Mouse (Mus musculus): ENCODE results near the gene Hspa8.
A peak's percentile ranks its signal among the peaks of the same experiment; 100 is the strongest.
"Not testable (repeated sequence)": the region's sequence is repeated elsewhere in the genome, so short reads cannot be mapped to it uniquely, and the experiment has no call there.

Hspa8 gene

DNA sequence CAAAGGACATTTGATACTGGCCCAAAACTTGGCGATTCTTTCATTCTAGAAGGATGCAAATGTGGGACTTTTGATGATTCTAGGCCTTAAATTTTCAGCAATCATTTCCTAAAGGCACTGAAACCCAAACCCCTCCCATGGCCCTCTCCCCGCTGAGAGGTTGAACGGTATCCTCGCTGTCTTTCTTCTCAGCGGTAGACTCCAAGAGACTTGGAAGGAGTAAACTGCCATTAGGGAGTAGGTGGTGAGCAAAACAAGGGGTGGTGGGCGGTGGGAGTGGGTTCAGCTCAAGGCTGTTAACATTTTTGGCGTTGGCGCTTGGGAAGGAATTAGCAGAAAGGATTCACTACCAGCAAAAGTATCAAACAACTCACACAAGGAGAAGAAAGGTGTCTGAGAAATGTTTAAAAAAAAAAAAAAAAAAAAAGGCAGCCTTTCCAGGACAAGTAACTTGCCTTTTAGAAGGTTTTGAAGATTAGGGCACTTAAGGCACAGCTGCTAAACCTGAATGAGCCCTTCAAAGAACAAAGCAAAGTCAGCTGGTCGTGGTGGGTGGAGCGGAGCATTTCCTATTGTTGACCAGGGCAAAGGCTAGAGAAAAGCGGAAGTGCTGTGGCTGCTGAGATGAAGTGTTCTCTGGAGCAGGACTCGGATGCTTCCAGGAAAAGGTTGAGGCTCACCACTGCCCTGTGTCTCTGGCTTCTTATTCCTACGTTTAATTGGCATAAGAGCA lies 17.0 kb upstream of the Hspa8 start:
- peak; percentile 43 to 70 for DNase-seq (ENCODE audit: low read depth in 1 of 2, low spot score in 2 of 2)

DNA sequence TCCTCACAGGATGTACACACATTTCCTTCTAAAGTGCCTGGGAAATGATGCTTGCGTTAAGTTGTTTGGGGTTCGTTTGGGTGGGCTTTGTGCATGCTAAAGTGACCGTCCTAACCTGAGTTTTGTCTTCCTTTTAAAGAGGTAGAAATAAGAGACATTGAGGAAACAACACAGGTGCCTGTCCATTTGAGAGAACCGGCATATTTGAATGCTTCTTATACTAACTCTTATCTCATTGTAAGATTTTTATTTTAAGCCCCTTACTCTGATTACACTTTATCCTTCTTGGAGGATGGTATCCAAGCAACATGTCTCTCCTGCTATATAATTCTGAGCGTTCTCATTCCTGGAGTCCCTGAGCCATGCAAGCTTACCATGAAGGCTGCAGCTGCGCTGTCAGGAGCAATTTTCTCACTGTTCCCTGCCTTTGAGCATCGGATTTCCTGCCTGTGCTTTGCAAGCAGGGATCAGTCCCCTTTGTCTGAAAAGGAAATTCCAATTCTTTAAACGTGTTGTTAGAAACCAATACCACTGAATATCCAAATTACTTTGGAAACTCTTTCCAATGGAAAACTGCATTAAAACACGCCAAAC lies 16.3 kb upstream of the Hspa8 start:
- DNase-seq (ENCODE audit: low read depth in 1 of 2, low spot score in 2 of 2), result no peak

DNA sequence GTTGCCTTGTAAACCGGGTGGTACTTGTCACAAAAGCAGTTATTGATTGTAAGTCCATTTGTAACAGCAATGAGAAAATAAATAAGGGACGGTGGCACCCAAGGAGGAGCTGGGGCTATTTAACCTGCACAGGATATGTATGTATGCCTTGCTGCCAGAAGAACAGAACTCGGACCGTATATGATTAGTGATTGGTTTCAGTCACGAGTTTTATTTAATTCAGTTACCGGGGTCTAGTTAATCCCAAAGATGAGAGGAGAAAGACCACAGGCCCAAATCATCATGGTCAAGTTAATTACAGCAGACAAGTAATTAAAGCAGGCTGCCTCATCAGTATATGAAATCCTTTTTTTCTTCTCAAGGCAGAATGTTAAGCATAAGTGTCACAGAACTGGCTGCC lies 15.3 kb upstream of the Hspa8 start:
- no peak for DNase-seq (ENCODE audit: low read depth in 1 of 2, low spot score in 2 of 2)

DNA sequence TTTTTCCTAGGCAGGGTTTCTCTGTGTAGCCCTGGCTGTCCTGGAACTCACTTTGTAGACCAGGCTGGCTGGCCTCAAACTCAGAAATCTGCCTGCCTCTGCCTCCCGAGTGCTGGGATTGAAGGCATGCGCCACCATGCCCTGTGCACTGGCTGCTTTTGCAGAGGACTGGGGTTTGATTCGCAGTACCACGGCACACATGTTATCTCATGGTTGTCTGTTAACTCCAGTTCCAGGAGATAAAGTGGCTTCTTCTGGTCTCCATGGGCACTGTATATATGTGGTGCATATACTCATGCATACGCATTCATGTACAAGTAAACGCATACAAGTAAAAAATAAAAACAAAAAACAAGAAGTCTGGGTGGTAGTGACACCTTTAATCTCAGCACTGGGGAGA lies 14.0 kb upstream of the Hspa8 start:
- not testable (repeated sequence) for DNase-seq (ENCODE audit: low read depth in 1 of 2, low spot score in 2 of 2)

DNA sequence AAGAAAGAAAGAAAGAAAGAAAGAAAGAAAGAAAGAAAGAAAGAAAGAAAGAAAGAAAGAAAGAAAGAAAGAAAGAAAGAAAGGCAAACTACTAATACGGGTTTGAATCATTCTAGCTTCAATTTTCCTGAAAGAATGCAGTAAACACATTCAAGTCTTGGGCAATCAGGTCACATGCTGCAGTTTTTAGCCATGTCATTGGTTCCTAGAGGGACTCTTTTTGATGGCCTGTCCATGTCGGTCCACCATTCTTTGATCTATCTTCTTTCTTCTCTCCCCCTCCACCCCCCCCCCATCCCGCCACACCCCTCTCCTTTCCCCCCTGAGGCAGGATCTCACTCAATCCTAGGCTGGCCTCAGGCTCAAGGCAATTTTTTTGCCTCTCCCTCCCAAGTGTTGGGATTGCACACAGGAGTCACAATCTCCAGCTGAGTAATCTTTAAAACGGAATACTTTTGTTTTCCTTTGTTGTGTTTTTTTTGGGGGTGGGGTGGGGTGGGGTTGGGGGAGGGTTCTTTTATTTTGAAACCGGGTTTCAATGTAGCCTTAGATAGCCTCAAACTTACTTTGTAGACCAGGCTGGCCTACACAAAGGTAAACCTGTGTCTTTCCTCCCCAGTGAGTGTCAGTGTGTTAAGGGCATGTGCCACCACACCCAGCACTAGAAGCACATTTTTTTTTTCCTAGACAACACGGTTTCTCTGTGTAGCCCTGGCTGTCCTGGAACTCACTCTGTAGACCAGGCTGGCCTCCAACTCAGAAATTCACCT lies 8.7 kb upstream of the Hspa8 start:
- DNase-seq (ENCODE audit: low read depth in 1 of 2, low spot score in 2 of 2), result no peak

DNA sequence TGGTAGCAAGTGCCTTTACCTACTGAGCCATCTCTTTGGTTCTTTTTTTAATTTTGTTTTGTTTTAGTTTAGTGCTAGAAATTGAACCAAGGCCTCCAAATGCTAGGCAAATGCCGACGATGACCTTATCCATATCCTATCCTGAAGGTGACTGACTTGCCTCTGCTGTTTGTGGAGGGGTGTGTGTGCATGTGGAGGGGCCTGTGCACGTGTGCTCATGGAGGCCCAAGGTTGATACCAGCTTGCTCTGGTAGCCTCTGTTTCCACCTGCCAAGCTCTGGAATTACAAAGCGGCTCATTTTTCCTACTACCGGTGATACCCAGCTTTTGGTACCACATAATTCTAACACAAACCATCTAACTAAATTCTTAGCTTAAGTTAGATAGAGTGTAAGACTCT lies 7.2 kb upstream of the Hspa8 start:
- no peak for DNase-seq (ENCODE audit: low read depth in 1 of 2, low spot score in 2 of 2)

DNA sequence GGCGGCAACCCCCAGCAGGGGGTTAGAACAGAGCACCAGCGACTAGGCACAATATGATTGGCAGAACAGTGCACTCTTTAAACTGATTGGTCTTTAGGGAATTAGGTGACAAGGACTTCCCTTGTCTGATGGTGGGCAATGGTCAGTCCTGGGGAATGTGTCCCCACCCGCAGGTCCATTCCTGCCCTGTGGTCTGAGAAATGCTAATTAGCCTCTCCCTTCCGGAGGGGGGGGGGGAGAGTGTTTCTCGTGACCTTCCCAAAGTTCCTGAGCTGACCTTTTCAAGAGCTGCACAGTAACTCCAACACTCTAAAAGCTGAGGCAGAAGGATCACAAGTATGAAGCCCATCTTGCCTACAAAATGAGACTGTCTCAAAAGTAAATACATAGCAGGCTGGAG lies 6.5 kb upstream of the Hspa8 start:
- no peak for DNase-seq (ENCODE audit: low read depth in 1 of 2, low spot score in 2 of 2)

DNA sequence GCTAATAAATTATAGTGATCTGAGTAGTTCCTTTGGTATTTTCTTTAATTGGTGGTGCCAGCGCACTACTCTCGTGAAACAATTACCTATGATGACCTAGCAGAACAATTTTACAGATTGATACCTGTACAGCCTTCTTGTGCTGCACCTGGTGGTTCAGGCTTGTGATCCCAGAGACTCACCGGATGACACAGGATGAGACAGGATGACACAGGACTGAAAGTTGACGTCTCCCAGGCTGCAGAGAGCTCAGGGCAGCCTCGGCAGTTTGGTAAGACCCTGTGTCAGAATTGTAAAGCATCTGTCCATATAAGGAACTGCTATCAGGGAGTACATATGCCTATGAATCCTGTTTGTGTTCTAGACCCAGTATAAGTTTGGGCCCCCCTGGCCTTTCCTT lies 5.9 kb upstream of the Hspa8 start:
- no peak for DNase-seq (ENCODE audit: low read depth in 1 of 2, low spot score in 2 of 2)

DNA sequence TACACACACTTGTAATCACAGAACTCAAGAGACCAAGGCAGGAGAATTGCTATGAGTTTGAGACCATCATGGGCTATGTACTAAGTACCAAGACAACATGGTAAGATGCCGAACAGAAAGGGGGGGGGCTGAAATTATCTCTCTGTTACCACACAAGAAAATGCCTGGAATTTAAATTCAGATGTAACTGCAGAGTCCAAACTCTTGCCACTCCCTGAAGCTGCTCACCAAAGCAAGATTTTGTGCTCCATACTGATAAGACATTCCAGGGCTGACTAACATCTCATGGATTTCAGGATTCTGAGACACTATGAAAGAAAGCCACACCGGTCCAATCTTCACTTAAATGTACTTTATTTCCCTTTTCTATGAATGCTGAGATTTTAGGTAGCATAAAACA lies 5.2 kb upstream of the Hspa8 start:
- DNase-seq (ENCODE audit: low read depth in 1 of 2, low spot score in 2 of 2), result no peak

DNA sequence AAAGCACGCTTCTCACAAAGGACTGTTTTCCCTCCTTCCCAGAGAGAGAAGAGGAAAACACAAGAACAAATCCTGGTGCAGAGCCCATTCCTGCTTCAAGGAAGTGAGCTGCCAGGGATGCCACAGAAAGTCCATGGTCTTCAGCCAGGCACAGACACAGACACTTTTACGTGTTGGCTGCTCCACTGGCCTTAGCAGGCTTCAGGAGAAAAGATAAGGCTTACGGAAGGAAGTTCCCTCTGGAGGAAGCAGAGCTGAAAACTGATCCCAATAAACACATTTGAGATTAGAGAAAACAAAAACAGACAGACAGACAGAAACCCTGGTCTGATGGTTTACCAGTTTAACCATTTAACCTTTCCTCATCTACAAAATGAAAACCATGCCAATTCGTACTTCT lies 4.7 kb upstream of the Hspa8 start:
- DNase-seq (ENCODE audit: low read depth in 1 of 2, low spot score in 2 of 2), result no peak

DNA sequence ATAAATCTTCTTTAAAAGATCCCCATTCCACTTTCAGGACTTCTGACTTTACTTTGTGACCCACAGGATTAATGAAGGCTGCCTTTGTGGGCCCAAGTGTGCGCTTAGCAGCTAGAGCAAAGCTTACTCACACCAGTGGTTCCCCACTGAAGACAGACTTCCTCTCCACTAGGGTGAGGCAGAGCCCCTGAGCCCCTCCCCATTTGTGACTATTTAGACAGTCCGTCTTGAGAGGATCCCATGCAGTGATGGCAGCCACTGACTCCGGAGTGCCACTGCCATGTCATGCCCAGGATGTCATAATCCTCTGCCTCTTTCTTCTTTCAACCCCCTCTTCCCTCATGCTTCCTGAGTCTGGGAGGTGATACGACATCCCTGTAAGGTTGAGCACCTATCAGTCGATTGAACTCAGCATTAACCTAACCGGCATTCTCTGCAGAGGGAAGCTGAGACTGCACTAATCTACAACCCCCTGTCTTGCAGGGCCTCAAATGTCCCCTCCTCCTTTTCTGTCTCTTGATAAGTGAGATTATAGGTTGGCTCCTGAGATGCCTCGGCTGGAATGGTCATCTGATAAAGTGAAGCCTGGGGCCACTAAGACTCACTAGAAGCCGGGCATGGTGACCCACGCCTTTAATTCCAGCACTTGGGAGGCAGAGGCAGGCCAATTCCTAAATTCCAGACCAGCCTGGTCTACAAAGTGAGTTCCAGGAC lies 2.4 kb upstream of the Hspa8 start:
- DNase-seq (ENCODE audit: low read depth in 1 of 2, low spot score in 2 of 2), result no peak

DNA sequence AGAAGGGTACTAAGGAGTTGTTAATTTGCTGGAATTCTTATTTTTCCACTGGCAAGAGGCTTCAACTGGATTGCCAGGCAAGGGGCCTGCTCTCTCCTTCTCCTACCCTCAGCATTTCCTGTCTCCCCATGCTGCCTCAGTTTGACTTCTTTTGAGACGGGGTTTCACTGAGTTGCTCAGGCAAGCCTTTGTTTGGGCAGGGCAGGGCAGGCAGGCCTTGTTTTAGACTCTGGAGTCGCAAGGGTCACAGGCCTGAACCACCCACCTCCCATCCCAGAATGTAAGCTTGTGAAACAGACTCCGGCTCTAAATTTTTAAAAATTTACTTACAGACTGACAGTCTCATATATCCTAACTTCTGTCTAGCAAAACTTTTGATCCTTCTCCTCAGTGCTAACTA lies 1.7 kb upstream of the Hspa8 start:
- no peak for DNase-seq (ENCODE audit: low read depth in 1 of 2, low spot score in 2 of 2)

DNA sequence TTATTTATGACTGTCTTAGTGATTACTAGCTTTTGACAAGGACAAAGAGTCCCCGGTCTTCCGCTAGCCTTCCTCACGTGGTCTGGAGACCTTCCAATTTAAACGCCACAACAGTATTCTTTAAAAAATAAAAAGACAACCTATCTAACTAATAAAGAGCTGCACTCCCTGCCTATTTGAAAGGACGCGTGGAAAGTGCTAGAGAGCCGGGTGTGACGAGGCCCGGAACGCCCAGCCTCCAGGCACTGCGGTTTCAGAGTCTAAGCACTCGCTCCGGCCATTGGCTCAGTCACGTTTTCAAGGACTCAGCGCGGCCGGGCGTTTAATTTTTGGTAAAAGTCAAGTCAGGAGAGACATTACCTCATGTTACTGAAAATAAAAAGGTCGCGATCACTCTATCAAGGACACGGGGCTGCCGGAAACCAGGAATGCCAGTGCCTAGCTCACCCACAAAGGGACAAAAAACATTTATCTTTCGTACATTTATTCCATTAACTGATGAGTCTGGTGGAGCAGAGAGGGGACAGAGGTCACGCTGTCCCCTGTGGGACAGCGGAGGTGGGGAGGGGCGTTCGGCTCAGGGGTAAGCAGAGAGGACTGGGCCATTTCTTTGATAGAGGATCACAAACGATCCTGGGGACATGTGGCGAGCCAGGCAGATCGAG lies 815 bp upstream of the Hspa8 start:
- peak; percentile 38 to 53 for DNase-seq (ENCODE audit: low read depth in 1 of 2, low spot score in 2 of 2)

DNA sequence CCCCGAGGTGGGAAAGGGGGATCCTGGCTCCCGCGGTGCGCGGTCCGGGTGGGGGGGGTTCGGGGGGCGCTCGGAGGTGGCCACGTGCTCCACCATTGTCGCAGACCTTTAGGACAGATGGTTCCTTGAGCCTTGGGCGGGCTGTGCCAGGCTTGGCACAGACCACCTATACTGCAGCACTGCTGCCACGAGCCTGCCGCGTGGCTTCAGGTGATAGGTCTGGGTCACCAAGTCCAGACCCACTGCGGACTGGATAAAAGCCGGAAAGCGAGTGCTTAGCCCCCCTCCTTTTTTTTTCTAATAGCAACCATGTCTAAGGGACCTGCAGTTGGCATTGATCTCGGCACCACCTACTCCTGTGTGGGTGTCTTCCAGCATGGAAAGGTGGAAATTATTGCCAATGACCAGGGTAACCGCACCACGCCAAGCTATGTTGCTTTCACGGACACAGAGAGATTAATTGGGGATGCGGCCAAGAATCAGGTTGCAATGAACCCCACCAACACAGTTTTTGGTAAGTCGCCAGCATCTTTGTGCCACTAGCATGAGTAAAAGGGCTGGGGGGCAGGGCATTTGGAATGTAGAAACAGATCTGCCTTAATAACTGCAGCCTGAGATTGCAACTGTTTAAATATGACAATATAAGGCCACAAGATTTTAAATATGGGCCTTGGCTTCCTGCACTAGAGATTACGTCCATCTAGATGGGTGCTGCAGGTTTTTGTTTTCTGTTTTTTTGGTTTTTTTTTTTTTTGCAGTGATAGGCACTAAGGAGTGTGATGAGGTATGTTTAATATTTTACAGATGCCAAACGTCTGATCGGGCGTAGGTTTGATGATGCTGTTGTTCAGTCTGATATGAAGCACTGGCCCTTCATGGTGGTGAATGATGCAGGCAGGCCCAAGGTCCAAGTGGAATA lies 1.1 kb downstream of the Hspa8 start:
- DNase-seq (ENCODE audit: low read depth in 1 of 2, low spot score in 2 of 2), result not testable (repeated sequence)

DNA sequence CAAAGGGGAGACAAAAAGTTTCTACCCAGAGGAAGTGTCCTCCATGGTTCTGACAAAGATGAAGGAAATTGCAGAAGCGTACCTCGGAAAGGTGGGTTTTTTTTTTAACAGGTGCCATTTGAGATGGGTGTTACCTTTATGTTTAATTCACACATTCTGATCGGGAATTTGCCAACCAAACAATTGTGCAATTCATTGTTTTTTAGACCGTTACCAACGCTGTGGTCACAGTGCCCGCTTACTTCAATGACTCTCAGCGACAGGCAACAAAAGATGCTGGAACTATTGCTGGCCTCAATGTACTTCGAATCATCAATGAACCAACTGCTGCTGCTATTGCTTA lies 1.7 kb downstream of the Hspa8 start:
- not testable (repeated sequence) for DNase-seq (ENCODE audit: low read depth in 1 of 2, low spot score in 2 of 2)

DNA sequence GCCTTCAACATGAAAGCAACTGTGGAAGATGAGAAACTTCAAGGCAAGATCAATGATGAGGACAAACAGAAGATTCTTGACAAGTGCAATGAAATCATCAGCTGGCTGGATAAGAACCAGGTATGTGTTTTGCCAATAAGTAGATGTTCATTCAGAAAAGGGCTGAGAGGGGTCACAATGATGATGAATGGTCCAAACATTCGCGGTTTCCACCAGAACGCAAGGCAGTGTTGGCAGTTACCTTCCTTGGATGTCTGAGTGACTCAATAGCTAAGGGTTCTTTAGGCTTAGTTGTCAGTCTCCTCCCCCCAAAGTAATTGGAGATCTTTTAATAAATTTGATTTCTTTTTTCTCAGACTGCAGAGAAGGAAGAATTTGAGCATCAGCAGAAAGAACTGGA lies 3.8 kb downstream of the Hspa8 start:
- DNase-seq (ENCODE audit: low read depth in 1 of 2, low spot score in 2 of 2), result not testable (repeated sequence)

DNA sequence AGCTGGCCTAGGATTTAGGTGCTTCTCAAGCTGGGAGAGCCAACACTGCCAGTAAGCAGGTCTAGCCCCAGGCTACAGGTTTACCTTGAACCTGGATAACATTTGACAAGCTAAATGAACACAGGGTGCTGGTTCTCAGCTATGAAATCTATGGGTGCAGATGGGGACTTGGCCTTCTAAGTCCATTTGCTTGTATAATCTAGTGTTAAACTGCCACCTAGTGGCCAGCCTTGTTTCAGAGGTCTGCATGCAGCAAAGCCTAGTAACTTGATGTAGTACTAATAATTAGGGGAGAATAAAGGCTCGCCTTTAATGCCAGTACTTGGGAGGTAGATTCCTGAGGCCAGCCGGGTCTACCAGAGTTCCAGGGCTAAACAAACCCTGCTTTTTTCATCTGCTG lies 4.5 kb downstream of the Hspa8 start:
- DNase-seq (ENCODE audit: low read depth in 1 of 2, low spot score in 2 of 2), result peak in 1 of 2 experiments; percentile 60

DNA sequence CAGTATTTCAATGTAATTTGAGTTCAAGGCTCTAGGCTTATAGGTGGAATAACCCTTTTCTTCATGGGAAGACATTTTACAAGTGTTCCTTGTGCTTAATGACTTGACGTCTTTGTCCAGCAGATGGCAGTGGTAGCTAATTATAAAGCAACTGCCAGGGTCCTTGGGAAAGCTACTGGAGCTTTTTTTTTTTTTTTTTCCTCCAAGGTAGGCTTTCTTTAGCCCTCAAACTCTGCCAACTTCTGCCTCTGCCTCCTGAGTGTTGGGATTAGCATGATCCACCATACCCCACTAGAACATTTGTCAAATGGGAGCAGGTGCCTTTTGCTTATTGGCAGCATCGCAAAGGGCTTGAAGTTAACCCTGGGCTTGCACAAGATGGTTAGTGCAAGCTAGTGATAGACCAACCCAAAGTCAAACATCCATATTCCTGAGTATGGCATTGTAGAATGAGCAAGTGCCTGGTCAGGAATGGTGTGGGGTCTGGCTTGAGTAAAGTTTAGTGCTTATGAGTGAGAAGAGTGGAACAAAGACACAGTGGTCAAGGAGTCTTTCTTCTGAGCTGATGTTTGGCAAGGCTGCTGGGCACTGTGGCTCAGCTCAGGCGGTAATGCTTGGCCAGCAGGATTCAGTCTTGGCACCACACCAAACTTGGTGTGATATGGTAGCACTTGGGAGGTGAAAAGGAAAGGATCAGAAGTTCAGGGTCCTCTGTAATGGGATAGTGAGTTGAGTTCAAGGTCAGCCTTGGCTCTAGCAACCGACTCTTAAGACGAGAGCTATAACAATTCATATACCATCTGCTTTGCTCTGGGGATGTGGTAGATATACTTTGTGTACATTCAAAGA lies 5.9 kb downstream of the Hspa8 start:
- no peak for DNase-seq (ENCODE audit: low read depth in 1 of 2, low spot score in 2 of 2)

DNA sequence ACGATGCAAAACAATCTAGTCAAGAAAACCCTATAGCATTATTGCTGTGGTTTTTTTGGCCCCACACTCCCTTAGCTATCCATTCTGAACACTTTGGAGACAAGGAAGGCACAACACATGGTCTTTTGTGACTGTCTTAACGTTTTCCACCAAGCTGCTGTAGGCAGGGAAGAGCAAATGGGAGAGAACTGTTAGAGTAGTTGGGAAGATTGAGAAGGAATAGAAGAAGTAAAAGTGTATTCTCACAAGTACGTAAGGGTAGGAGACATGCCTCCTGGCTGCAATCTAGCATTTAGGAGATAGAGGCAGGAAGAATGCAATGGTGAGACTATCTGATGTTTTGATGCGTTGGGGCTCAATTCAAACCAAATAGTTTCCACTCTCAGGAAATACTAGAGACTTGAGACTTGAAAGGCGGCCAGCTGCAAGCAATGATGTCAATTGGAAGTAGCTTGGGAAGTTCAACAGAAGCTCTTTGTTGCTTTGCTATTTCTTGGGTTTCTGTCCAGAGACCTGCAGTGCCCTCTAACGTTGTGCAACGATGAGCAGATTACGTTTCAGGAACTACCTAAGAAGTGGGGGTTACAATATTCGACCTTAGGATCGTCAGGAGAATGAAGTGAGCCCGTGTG lies 6.6 kb downstream of the Hspa8 start:
- no peak for DNase-seq (ENCODE audit: low read depth in 1 of 2, low spot score in 2 of 2)

Data from monocyte, adult 2 months (primary cell).